9 mouse cellular contexts compared by ENCODE assay signal in the genomic region with DNA sequence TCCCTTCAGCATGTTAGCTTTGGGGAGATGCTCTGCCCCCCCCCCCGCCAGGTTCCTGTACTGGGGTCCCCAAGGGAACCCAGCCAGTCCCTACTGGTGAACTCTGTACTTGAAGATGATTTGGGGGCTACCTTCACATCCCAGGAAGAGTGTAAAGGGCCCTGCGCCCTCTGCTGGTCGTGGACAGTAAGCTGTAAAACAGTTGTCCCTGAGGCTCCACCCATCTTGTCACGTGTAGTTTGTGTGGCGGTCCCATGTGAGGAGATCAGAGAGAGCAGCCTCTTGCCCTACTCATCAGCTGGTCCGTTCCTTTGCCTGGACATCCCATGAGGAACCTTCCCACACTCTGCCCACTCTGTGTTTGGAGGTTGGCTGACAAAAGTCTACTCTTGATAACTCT. TPM values are rescaled to one million over a fixed set of nuclear protein-coding genes. Genes with fewer than 3 reads are reported as not detected.
DNase-seq lines count a peak whose midpoint lies in the region; ATAC-seq and TF ChIP-seq lines count a peak whose summit lies in the region.
"Had no signal": no experiment of that assay in that cellular context is flagged by ENCODE, and none has a peak within 500 bp of the region (broad histone marks: within the 10 kb centered on the region; RNA-seq: fewer than 3 reads in every experiment).

No protein-coding gene starts in this region.

- peak; percentile 16 for DNase-seq in urinary bladder, postnatal 14 days (ENCODE audit: low spot score)
- DNase-seq in urinary bladder, adult 2 months (ENCODE audit: low spot score): no peak
- DNase-seq in adrenal gland, postnatal 10 days: peak; percentile 62
- peak; percentile 14 for DNase-seq in lung, adult 2 months
- peak; percentile 20 to 23 for DNase-seq in spleen, postnatal 36 days (ENCODE audit: low spot score in 2 of 2)
- DNase-seq in layer of hippocampus, postnatal 14 days (ENCODE audit: low spot score in 2 of 2): no peak

- no peak overlapping the region for H3K9ac ChIP-seq in intestine, embryonic 16.5 days (ENCODE audit: low read depth, low read length)

- no peak overlapping the region for H3K4me2 ChIP-seq in intestine, embryonic 16.5 days (ENCODE audit: low read depth, low read length)

- no peak for TF ChIP-seq POLR2A in lung, adult 2 months (IDR thresholded peaks at IDR 0.05; ENCODE audit: borderline replicate concordance, extremely low read depth, low read depth, low read length)

- TF ChIP-seq CTCF in lung, adult 2 months (IDR thresholded peaks at IDR 0.05; ENCODE audit: insufficient read depth, low read length): peak; percentile 56

- no peak overlapping the region for H3K27ac ChIP-seq in intestine, embryonic 16.5 days (ENCODE audit: low read length)

- H3K36me3 ChIP-seq in intestine, embryonic 16.5 days (ENCODE audit: control insufficient read depth, insufficient read depth, low read length): no peaks in the 10 kb centered on the region

- no peaks in the 10 kb centered on the region for H3K9me3 ChIP-seq in intestine, embryonic 16.5 days (ENCODE audit: control insufficient read depth, low read length)

- H3K4me3 ChIP-seq in intestine, embryonic 16.5 days (ENCODE audit: low read length): no peak overlapping the region
- no peak overlapping the region for H3K4me3 ChIP-seq in lung, adult 2 months (replicated peaks; ENCODE audit: extremely low read depth, low read depth, low read length)

- WGBS in intestine, embryonic 16.5 days: 10% methylated on average over 6 of the region's 6 CpGs
- 7% methylated on average over 6 of the region's 6 CpGs for WGBS in lung, adult 2 months

- no peaks in the 10 kb centered on the region for H3K27me3 ChIP-seq in intestine, embryonic 16.5 days (replicated peaks; ENCODE audit: control insufficient read depth, insufficient read depth, low read length)

- no peaks in the 10 kb centered on the region for H3K4me1 ChIP-seq in intestine, embryonic 16.5 days (ENCODE audit: control insufficient read depth, insufficient read depth, low read length)
- no peaks in the 10 kb centered on the region for H3K4me1 ChIP-seq in lung, adult 2 months (ENCODE audit: control insufficient read depth, insufficient read depth, low read length)

- ATAC-seq in erythroid progenitor cell, adult 5-6 weeks (replicated peaks; ENCODE audit: low FRiP score, poor library complexity, severe bottlenecking): 0 out of 2 replicates have a peak, but pooled peaks have one; percentile 46
- 0 out of 2 replicates have a peak, but pooled peaks have one; percentile 28 for ATAC-seq in intestine, embryonic 16.5 days

RNA-seq across cellular contexts. Expression of gene Bpifb4, which starts 15.8 kb away (rescaled TPM):
- polyA plus RNA-seq in urinary bladder, adult 2 months (2012; rRNA removed): not detected in 2 replicates
- not detected for total RNA-seq in adrenal gland, postnatal 10 days (2021)
- not detected in 2 replicates for total RNA-seq in erythroid progenitor cell, adult 5-6 weeks (2015; ENCODE audit: low replicate concordance)
- not detected in 2 replicates for total RNA-seq in erythroid progenitor cell, adult 5-6 weeks (2017; ENCODE audit: low replicate concordance)
- polyA plus RNA-seq in intestine, embryonic 16.5 days (2015; fragmentation: Nextera tagmentation; extraction: Ambion mirVana): not detected in 2 replicates
- not detected in 2 replicates for polyA plus RNA-seq in lung, adult 2 months (2012; rRNA removed)
- not detected for total RNA-seq in layer of hippocampus, postnatal 14 days (2021)
- total RNA-seq: layer of hippocampus, adult 8-10 months had no signal

RNA-seq across cellular contexts. Expression of gene Bpifa6, which starts 20.9 kb away (rescaled TPM):
- polyA plus RNA-seq in urinary bladder, adult 2 months (2012; rRNA removed): 0.11 TPM in 1 of 2 replicates, not detected in the other
- not detected for total RNA-seq in adrenal gland, postnatal 10 days (2021)
- total RNA-seq in erythroid progenitor cell, adult 5-6 weeks (2015; ENCODE audit: low replicate concordance): not detected in 2 replicates
- total RNA-seq in erythroid progenitor cell, adult 5-6 weeks (2017; ENCODE audit: low replicate concordance): not detected in 2 replicates
- polyA plus RNA-seq in intestine, embryonic 16.5 days (2015; fragmentation: Nextera tagmentation; extraction: Ambion mirVana): not detected in 2 replicates
- polyA plus RNA-seq in lung, adult 2 months (2012; rRNA removed): not detected in 2 replicates
- total RNA-seq in layer of hippocampus, postnatal 14 days (2021): not detected
- total RNA-seq: layer of hippocampus, adult 8-10 months had no signal

RNA-seq across cellular contexts. Expression of gene Bpifb3, which starts 35.8 kb away (rescaled TPM):
- not detected in 2 replicates for polyA plus RNA-seq in urinary bladder, adult 2 months (2012; rRNA removed)
- not detected for total RNA-seq in adrenal gland, postnatal 10 days (2021)
- not detected in 2 replicates for total RNA-seq in erythroid progenitor cell, adult 5-6 weeks (2015; ENCODE audit: low replicate concordance)
- total RNA-seq in erythroid progenitor cell, adult 5-6 weeks (2017; ENCODE audit: low replicate concordance): not detected in 2 replicates
- not detected in 2 replicates for polyA plus RNA-seq in intestine, embryonic 16.5 days (2015; fragmentation: Nextera tagmentation; extraction: Ambion mirVana)
- polyA plus RNA-seq in lung, adult 2 months (2012; rRNA removed): not detected in 2 replicates
- not detected for total RNA-seq in layer of hippocampus, postnatal 14 days (2021)
- total RNA-seq: layer of hippocampus, adult 8-10 months had no signal

RNA-seq across cellular contexts. Expression of gene Bpifb6, which starts 53.6 kb away (rescaled TPM):
- 0.07 TPM in 1 of 2 replicates, not detected in the other for polyA plus RNA-seq in urinary bladder, adult 2 months (2012; rRNA removed)
- 1 to 10 TPM; 1.2 to 1.7 TPM for total RNA-seq in adrenal gland, postnatal 10 days (2021)
- total RNA-seq in erythroid progenitor cell, adult 5-6 weeks (2015; ENCODE audit: low replicate concordance): not detected in 2 replicates
- total RNA-seq in erythroid progenitor cell, adult 5-6 weeks (2017; ENCODE audit: low replicate concordance): not detected in 2 replicates
- polyA plus RNA-seq in intestine, embryonic 16.5 days (2015; fragmentation: Nextera tagmentation; extraction: Ambion mirVana): not detected in 2 replicates
- polyA plus RNA-seq in lung, adult 2 months (2012; rRNA removed): not detected in 2 replicates
- total RNA-seq in layer of hippocampus, postnatal 14 days (2021): not detected
- total RNA-seq: layer of hippocampus, adult 8-10 months had no signal

RNA-seq across cellular contexts. Expression of gene Bpifa2, which starts 54.2 kb away (rescaled TPM):
- not detected in 2 replicates for polyA plus RNA-seq in urinary bladder, adult 2 months (2012; rRNA removed)
- total RNA-seq in adrenal gland, postnatal 10 days (2021): under 1 TPM; 0.70 to 0.75 TPM
- total RNA-seq in erythroid progenitor cell, adult 5-6 weeks (2015; ENCODE audit: low replicate concordance): not detected in 2 replicates
- not detected in 2 replicates for total RNA-seq in erythroid progenitor cell, adult 5-6 weeks (2017; ENCODE audit: low replicate concordance)
- not detected in 2 replicates for polyA plus RNA-seq in intestine, embryonic 16.5 days (2015; fragmentation: Nextera tagmentation; extraction: Ambion mirVana)
- not detected in 2 replicates for polyA plus RNA-seq in lung, adult 2 months (2012; rRNA removed)
- total RNA-seq in layer of hippocampus, postnatal 14 days (2021): not detected
- total RNA-seq: layer of hippocampus, adult 8-10 months had no signal

Comparison
In these comparisons a context has a peak if more than half of its experiments do, and no peak if none do; other contexts are left out.
1. DNase-seq: peak in urinary bladder, postnatal 14 days (single experiment), adrenal gland, postnatal 10 days (single experiment), lung, adult 2 months (single experiment) and spleen, postnatal 36 days (2 of 2); none in urinary bladder, adult 2 months (single experiment) and layer of hippocampus, postnatal 14 days (0 of 2).